Mouse (Mus musculus) kidney, adult 9 months (tissue): ENCODE data around the gene Trem3.

Source experiments
- DNase-seq: peaks from one replicate; pipeline ENCODE4 v3.0.0; 2022

Trem3 gene

GRCm38 (mm10) chr17:48272598-48272997 is 25.0 kb downstream of the Trem3 start:
- no peak for DNase-seq

GRCm38 (mm10) chr17:48274098-48274497 is 26.5 kb downstream of the Trem3 start:
- no peak for DNase-seq

DNA sequence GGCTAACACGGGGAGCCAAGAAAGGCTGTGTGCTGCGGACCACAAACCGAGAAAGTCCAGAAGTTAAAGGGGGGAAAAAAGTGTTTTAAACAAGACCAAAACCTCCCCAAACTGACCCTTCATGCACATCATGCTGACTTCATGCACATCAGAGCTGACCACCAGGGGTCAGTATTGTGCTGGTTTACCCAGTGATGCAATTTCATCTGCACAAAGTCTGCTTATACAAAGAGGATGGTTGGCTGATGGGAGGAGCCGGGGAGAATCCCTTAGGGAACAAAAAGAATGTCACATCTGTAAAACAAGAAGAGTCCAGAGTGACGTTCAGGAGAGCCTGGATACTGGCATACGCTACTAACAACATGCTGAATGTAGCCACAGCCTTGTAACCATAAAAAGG is 27.3 kb downstream of the Trem3 start:
- DNase-seq: peak; percentile 80

DNA sequence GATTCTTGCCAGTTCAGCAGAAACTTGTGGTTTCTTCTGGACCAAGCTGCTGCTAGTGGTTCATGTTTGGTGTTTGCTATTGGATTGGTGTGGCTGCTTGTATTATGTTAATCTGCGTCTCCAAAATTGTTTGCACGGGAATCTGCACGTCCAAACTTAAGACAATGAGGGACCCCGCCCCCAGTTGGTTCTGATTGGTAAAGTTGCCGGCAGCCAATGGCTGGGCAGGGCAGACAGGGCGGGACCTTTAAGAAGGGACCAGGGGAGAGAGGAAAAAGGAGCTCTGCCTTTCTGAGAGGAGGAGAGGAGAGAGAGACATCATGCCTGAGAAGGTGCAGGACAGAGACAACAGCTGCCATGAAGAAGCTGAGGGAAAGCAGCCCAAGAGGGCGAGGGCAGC is 28.2 kb downstream of the Trem3 start:
- DNase-seq: no peak

DNA sequence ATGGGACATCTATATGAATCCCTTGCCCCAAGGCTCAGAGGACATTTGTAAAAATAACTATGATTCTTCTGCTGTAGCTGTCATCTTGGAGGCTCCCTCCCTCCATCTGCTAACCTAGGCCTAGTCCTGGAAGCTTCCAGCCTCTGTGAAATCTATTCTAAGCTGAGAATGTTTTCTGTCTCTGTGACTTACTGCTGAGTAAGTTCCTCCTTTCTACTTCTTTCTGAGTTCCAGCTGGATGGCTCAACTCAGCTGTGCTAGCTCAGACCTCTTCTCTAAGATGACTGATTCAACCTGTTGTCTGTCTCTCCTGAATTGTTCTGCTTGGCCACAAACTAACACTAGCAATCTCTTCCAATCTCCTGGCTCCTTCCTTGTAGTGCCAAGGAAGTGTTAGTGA is 30.8 kb downstream of the Trem3 start:
- DNase-seq: no peak

DNA sequence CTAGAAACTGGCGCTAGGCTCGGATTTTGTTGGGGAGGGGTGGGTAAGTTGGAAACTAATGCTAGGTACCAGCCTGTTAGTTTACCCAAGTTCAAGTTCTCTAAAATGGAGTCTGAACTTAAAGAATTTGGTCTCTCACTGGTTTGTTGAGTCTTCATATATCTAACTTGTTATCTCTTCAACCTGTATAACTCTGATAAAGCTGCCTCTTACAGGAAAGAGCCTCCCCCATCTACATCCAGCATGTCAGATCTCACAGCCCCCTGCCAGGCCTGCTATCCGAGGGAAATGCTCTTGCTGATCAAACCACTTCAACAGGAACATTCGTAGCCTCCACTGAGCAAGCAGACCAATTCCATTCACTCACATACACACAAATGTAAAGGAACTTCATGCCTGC is 31.4 kb downstream of the Trem3 start:
- DNase-seq: no peak

- DNase-seq: no peak
These were observed 33.6 kb downstream of the Trem3 start for GRCm38 (mm10) chr17:48280943-48281738.

- DNase-seq: no peak
These were observed 34.1 kb downstream of the Trem3 start for GRCm38 (mm10) chr17:48281739-48282085.

- no peak for DNase-seq
These were observed 39.2 kb downstream of the Trem3 start for GRCm38 (mm10) chr17:48286765-48287164.

- DNase-seq: no peak
These were observed 39.7 kb downstream of the Trem3 start for GRCm38 (mm10) chr17:48287276-48287675.

DNA sequence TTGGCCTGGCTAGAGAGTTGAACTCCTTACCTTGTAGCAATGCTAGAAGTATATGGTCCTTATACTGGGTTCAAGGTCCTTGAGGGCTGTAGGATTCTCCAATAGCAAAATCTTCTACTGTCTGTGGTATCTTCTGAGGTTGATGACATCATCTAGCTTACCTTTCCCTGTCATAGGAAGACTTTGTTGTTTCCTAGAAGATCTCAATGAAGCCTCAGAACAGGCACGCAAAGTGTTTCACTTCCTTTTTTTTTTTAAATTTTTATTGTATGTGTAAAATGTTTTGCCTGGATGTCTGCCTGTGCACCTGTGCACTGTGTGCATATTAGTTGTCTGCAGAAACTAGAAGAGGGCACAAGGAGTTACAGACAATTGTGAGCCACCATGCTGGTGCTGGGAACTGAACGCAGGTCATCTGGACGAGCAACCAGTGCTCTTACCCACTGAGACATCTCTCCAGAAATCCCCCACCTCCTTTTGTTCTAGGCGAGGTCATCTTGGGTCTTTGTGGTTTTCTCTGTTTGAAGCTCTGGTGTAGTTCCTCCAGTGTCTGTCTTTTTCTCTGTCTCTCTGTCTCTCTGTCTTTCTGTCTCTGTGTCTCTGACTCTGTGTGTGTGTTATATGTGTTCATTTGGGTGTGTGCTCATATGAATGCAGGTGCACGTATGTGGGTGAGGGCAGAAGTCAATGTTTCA is 46.1 kb downstream of the Trem3 start:
- DNase-seq: no peak

DNA sequence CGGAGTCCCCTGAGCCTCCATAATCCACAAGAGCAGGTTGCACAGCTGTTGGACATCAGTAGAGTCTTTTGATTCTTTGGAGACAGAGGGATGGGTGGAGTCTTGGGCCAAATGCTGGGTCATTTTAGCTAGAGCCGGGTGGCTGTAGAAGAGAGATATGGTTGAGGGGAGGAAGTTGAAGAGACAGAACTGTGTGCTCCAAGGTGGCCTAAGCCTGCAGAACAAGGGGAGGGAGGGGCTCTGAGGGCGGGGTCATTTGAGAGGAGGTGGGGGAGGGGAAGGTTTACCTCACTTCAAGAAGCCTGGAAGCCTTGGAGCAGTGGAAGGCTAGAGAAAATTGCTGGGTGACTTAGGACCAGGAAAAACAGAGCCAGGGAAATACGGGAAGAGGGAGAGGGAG is 51.6 kb downstream of the Trem3 start, which contains the start of gene Treml2:
Treml2 (plus strand) TSS at position 296 of the 400 bp plus-strand sequence.
- no peak for DNase-seq

DNA sequence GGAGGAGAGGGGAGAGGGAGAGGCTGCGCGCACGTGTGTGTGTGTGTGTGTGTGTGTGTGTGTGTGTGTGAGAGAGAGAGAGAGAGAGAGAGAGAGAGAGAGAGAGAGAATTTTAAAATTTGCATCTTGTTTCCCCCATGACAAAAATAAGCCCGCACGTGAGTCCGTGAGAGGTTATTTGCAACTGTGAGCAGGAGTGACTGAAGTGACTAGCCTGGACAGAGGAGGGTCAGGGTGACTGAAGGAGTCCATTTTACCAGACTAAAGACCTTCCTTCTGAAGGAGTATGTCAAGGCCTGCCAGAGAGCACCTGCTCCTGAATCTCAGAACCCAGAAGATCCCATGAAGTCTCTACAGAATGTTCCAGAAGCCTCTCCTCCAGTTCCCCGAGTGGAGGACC is 52.2 kb downstream of the Trem3 start:
- DNase-seq: no peak

DNA sequence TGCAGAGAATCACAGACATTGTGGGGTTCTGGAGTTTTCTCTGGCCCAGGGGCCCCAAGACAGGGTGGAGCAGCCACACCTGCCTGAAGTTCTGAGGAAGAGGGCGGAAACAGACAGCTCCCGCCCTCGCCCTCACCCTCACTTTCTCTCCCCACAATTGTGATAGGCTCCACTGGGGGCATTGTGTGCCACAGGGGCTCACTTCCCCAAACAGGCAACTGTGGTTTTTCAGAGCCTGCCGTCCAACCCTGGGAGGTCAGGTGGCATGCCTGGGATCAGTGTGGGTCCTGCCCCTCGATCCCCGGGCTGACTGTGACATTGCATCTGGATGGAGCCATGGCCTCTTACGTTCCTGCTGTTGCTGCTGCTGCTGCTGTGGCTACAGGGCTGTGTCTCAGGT is 52.6 kb downstream of the Trem3 start:
- no peak for DNase-seq

DNA sequence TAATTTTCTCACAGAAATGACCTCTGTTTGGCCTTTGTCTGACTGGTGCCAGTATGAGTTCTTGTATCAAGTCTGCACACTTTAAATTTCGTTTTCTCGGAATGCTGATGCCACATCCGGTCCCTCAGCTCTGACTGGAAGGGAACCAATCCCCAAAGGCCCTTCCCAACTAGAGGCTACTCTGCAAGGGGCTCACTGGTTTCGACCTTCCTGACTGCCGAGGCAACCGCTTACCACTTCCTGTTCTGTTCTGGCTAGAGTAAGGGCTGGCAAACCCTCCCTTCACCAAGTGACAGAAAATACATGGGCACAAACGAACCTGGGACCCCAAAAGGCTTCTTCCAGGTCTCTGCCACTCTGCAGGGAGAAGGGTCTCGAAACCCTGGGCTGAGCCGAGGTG is 53.3 kb downstream of the Trem3 start:
- DNase-seq: no peak

DNA sequence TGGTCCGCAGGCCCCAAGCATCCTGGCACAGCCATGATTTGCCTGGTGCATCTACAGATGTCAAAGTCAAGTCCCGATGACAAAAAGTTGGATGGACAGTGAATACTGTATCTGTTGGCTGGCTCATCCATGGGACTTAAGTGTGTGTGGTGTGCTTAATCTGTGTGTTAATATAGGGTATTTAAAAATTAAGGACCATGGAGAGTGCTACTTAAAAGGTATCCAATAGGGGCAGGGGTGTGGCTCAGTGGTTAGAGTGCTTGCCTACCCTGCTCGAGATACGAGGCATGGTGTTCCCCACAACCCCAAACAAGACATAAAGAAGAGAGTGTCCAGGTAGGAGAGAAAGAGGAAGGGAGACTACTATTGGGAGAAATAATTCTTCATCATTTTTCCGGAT is 54.2 kb downstream of the Trem3 start:
- no peak for DNase-seq
